Comparison of ENCODE assay signal across 8 mouse cellular contexts in genomic region chr6:72899201-72899780, GRCm38 (mm10). TPM values are rescaled to one million over a fixed set of nuclear protein-coding genes. Genes with fewer than 3 reads are reported as not detected.
DNase-seq lines count a peak whose midpoint lies in the region; ATAC-seq lines count a peak whose summit lies in the region.

No protein-coding gene starts in this region.

- H3K4me3 ChIP-seq in embryonic facial prominence, embryonic 13.5 days, result peak overlapping the region; percentile 85
- peak overlapping the region; percentile 80 for H3K4me3 ChIP-seq in heart, embryonic 13.5 days

- peaks cover 36% of the 10 kb centered on the region for H3K4me1 ChIP-seq in embryonic facial prominence, embryonic 13.5 days
- peaks cover 52% of the 10 kb centered on the region for H3K4me1 ChIP-seq in heart, embryonic 13.5 days

- peak overlapping the region; percentile 99 for H3K9ac ChIP-seq in embryonic facial prominence, embryonic 13.5 days
- H3K9ac ChIP-seq in heart, embryonic 13.5 days, result peak overlapping the region; percentile 100

- H3K4me2 ChIP-seq in embryonic facial prominence, embryonic 13.5 days, result peak overlapping the region; percentile 74
- peak overlapping the region; percentile 81 for H3K4me2 ChIP-seq in heart, embryonic 13.5 days

- H3K27ac ChIP-seq in embryonic facial prominence, embryonic 13.5 days, result peak overlapping the region; percentile 98
- H3K27ac ChIP-seq in heart, embryonic 13.5 days (replicated peaks), result peak overlapping the region; percentile 97

- H3K27me3 ChIP-seq in embryonic facial prominence, embryonic 13.5 days, result no peaks in the 10 kb centered on the region
- no peaks in the 10 kb centered on the region for H3K27me3 ChIP-seq in heart, embryonic 13.5 days (replicated peaks)

- peak; percentile 22 for ATAC-seq in CD4-positive, CD25-positive, alpha-beta regulatory T cell, adult 4 months
- peak; percentile 57 for ATAC-seq in embryonic facial prominence, embryonic 13.5 days (ENCODE audit: insufficient number of reproducible peaks, insufficient read depth, low FRiP score, low TSS enrichment, low read depth)
- peak; percentile 66 for ATAC-seq in heart, embryonic 13.5 days (ENCODE audit: extremely low read depth, insufficient number of reproducible peaks, low FRiP score, low TSS enrichment)

- peak; percentile 42 for DNase-seq in 3T3-L1 (ENCODE audit: low read depth, low spot score)
- DNase-seq in kidney, postnatal 36 days, result peak; percentile 43 to 75
- peak; percentile 63 for DNase-seq in lung, postnatal 36 days
- DNase-seq in skeletal muscle tissue, adult 2 months (ENCODE audit: low read depth, low spot score), result peak; percentile 32
- DNase-seq in yolk sac, embryonic 10.5 days (ENCODE audit: low spot score), result peak; percentile 75

- 0% methylated on average over 56 of the region's 85 CpGs for WGBS in embryonic facial prominence, embryonic 13.5 days
- under 1% methylated on average over 50 of the region's 85 CpGs for WGBS in heart, embryonic 13.5 days

- no peaks in the 10 kb centered on the region for H3K9me3 ChIP-seq in embryonic facial prominence, embryonic 13.5 days
- H3K9me3 ChIP-seq in heart, embryonic 13.5 days, result no peaks in the 10 kb centered on the region

- H3K36me3 ChIP-seq in embryonic facial prominence, embryonic 13.5 days, result peaks cover 11% of the 10 kb centered on the region; the same call in 1 of the 2 replicates
- peaks cover 8% of the 10 kb centered on the region; the same call in 1 of the 2 replicates for H3K36me3 ChIP-seq in heart, embryonic 13.5 days

RNA-seq across cellular contexts. Expression of gene Kcmf1, which starts 0.5 kb away (rescaled TPM):
- polyA plus RNA-seq in CD4-positive, CD25-positive, alpha-beta regulatory T cell, adult 4 months (2017; shearing (Covaris generic)), result 10 to 100 TPM in 1 of 2 experiments, 1 to 10 TPM in 1; 7.4 to 13.1 TPM
- 31.7 and 36.4 TPM in 2 replicates for polyA plus RNA-seq in embryonic facial prominence, embryonic 13.5 days (2015; fragmentation: Nextera tagmentation; extraction: Ambion mirVana)
- 27.1 and 30.4 TPM in 2 replicates for polyA plus RNA-seq in heart, embryonic 13.5 days (2015; fragmentation: Nextera tagmentation; extraction: Ambion mirVana)

RNA-seq across cellular contexts. Expression of gene Tmsb10, which starts 59.3 kb away (rescaled TPM):
- 1,000 to 10,000 TPM; 3,536 to 4,629 TPM for polyA plus RNA-seq in CD4-positive, CD25-positive, alpha-beta regulatory T cell, adult 4 months (2017; shearing (Covaris generic))
- polyA plus RNA-seq in embryonic facial prominence, embryonic 13.5 days (2015; fragmentation: Nextera tagmentation; extraction: Ambion mirVana), result 2,558 and 2,783 TPM in 2 replicates
- 1,351 and 1,381 TPM in 2 replicates for polyA plus RNA-seq in heart, embryonic 13.5 days (2015; fragmentation: Nextera tagmentation; extraction: Ambion mirVana)

Comparison
In these comparisons a context has a peak if more than half of its experiments do, and no peak if none do; other contexts are left out.
1. Peak in every context shown above with its lines: DNase-seq, ATAC-seq, H3K4me3 ChIP-seq and H3K27ac ChIP-seq.